Mouse (Mus musculus): ENCODE measurements around the gene Ppfibp1.

The Ppfibp1 gene

GRCm38 (mm10) chr6:146997006-146997405 lies 108.7 kb downstream of the Ppfibp1 start:
- DNase-seq (ENCODE audit: low spot score) = no peak

- DNase-seq (ENCODE audit: low spot score) = no peak
These were observed 110.4 kb downstream of the Ppfibp1 start for GRCm38 (mm10) chr6:146998710-146999109.

- DNase-seq (ENCODE audit: low spot score) = no peak
These were observed 111.0 kb downstream of the Ppfibp1 start for GRCm38 (mm10) chr6:146999302-146999701.

GRCm38 (mm10) chr6:146999755-147000154 lies 111.5 kb downstream of the Ppfibp1 start:
- no peak for DNase-seq (ENCODE audit: low spot score)

- no peak for DNase-seq (ENCODE audit: low spot score)
These were observed 119.9 kb downstream of the Ppfibp1 start for GRCm38 (mm10) chr6:147008148-147008547.

GRCm38 (mm10) chr6:147010358-147010757 lies 122.1 kb downstream of the Ppfibp1 start:
- no peak for DNase-seq (ENCODE audit: low spot score)

GRCm38 (mm10) chr6:147010811-147011520 lies 122.7 kb downstream of the Ppfibp1 start:
- DNase-seq (ENCODE audit: low spot score) = no peak

GRCm38 (mm10) chr6:147011555-147011954 lies 123.3 kb downstream of the Ppfibp1 start:
- DNase-seq (ENCODE audit: low spot score) = no peak

GRCm38 (mm10) chr6:147011977-147012376 lies 123.7 kb downstream of the Ppfibp1 start:
- DNase-seq (ENCODE audit: low spot score) = no peak

GRCm38 (mm10) chr6:147013546-147013945 lies 125.3 kb downstream of the Ppfibp1 start:
- no peak for DNase-seq (ENCODE audit: low spot score)

GRCm38 (mm10) chr6:147017906-147018305 lies 129.6 kb downstream of the Ppfibp1 start:
- DNase-seq (ENCODE audit: low spot score) = no peak

GRCm38 (mm10) chr6:147018364-147018763 lies 130.1 kb downstream of the Ppfibp1 start:
- DNase-seq (ENCODE audit: low spot score) = no peak

- no peak for DNase-seq (ENCODE audit: low spot score)
These were observed 132.9 kb downstream of the Ppfibp1 start for GRCm38 (mm10) chr6:147021181-147021580.

- peak; percentile 27 for DNase-seq (ENCODE audit: low spot score)
These were observed 134.3 kb downstream of the Ppfibp1 start for GRCm38 (mm10) chr6:147022375-147023132.

GRCm38 (mm10) chr6:147023133-147023395 lies 134.8 kb downstream of the Ppfibp1 start:
- DNase-seq (ENCODE audit: low spot score) = no peak

GRCm38 (mm10) chr6:147023568-147023967 lies 135.3 kb downstream of the Ppfibp1 start:
- DNase-seq (ENCODE audit: low spot score) = no peak

- no peak for DNase-seq (ENCODE audit: low spot score)
These were observed 136.5 kb downstream of the Ppfibp1 start for GRCm38 (mm10) chr6:147024761-147025160.

GRCm38 (mm10) chr6:147028396-147028795 lies 140.1 kb downstream of the Ppfibp1 start:
- DNase-seq (ENCODE audit: low spot score) = no peak

- no peak for DNase-seq (ENCODE audit: low spot score)
These were observed 141.3 kb downstream of the Ppfibp1 start for GRCm38 (mm10) chr6:147029591-147029990.

GRCm38 (mm10) chr6:147030096-147030885 lies 142.0 kb downstream of the Ppfibp1 start:
- DNase-seq (ENCODE audit: low spot score) = no peak

GRCm38 (mm10) chr6:147032303-147032925 lies 144.1 kb downstream of the Ppfibp1 start, which contains the start of gene Rep15:
TSS of gene Rep15 (plus strand) at chr6:147032584.
- DNase-seq (ENCODE audit: low spot score) = no peak
